Mouse (Mus musculus) MEL (cell line): ENCODE data around the gene Fbxo6.
"Not testable (repeated sequence)": the region's sequence is repeated elsewhere in the genome, so short reads cannot be mapped to it uniquely, and the experiment has no call there.

Experiments
- CHD1 ChIP-seq: IDR thresholded peaks from 2 replicates; pipeline ENCODE4 v1.6.1; 2012; ENCODE audit warnings: low read depth, mild to moderate bottlenecking, inconsistent platforms, low read length, improper control_type of control experiment
- CTCF ChIP-seq, 3 experiments: IDR thresholded peaks in 2 of 3; conservative IDR thresholded peaks in 1 of 3; 2 replicates each; pipeline ENCODE4 v1.5.1; 2011 to 2012; ENCODE audit warnings: low read length in 3 of 3, low read depth in 2 of 3, mild to moderate bottlenecking in 2 of 3, improper control_type of control experiment in 1 of 3, inconsistent platforms in 1 of 3, mixed read lengths in 1 of 3, moderate library complexity in 1 of 3; ENCODE audit not compliant: control insufficient read depth in 1 of 3, insufficient read depth in 1 of 3, poor library complexity in 1 of 3, severe bottlenecking in 1 of 3
- E2F4 ChIP-seq: IDR thresholded peaks from 2 replicates; pipeline ENCODE4 v1.6.1; 2011; ENCODE audit warnings: low read depth, low read length, improper control_type of control experiment, borderline replicate concordance
- GATA1 ChIP-seq: IDR thresholded peaks from 2 replicates; pipeline ENCODE4 v1.6.1; 2011; ENCODE audit warnings: low read depth, low read length, improper control_type of control experiment
- POLR2A ChIP-seq, 2 experiments: IDR thresholded peaks; 2 replicates each; pipeline ENCODE4 v1.6.1; 2011 to 2012; ENCODE audit warnings: low read length in 2 of 2, mild to moderate bottlenecking in 2 of 2, control low read depth in 1 of 2, improper control_type of control experiment in 1 of 2, low read depth in 1 of 2, moderate library complexity in 1 of 2; ENCODE audit not compliant: control insufficient read depth in 1 of 2, insufficient read depth in 1 of 2, poor library complexity in 1 of 2

DNA sequence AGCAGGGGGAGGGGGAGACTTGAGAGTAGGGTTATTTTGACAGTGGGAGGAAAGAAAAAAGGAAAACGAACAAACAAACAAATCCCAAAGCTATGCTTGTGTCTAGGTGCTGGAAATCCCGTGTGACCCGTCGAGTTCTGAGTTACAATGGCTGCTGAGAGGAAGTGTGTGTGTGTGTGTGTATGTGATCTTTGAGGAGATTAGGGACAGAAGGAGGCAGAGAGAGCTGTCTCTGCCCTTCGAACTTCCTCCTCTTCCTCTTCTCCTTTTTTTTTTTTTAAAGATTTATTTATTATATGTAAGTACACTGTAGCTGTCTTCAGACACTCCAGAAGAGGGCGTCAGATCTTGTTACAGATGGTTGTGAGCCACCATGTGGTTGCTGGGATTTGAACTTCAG is 24.7 kb upstream of the Fbxo6 start:
- TF ChIP-seq CHD1; E2F4; CTCF (IDR thresholded peaks at IDR 0.05 in 2 of 3, conservative IDR thresholded peaks at IDR 0.05 in 1 of 3; ENCODE audit: control insufficient read depth in 1 of 3, insufficient read depth in 1 of 3, low read depth in 2 of 3, low read length in 3 of 3, poor library complexity in 1 of 3, severe bottlenecking in 1 of 3); POLR2A (IDR thresholded peaks at IDR 0.05; ENCODE audit: control insufficient read depth in 1 of 2, insufficient read depth in 1 of 2, low read depth in 1 of 2, low read length in 2 of 2, poor library complexity in 1 of 2): not testable (repeated sequence)
- peak; percentile 58 for TF ChIP-seq GATA1
